Mouse (Mus musculus) CH12.LX (cell line): ENCODE results near the gene Rpp25l. TPM values are rescaled to one million over a fixed set of nuclear protein-coding genes. Genes with fewer than 3 reads are reported as not detected.

Source experiments
- DNase-seq: peaks from one replicate; pipeline ENCODE4 v3.0.0-alpha.2; 2013; ENCODE audit errors: extremely low read depth
- H3K27ac ChIP-seq: 2 replicates; pipeline ENCODE4 v1.5.1; 2012; ENCODE audit warnings: low read depth, mild to moderate bottlenecking, control low read depth, moderate library complexity; ENCODE audit not compliant: insufficient read depth
- H3K27me3 ChIP-seq: replicated peaks from 2 replicates; pipeline ENCODE3; 2012; ENCODE audit warnings: inconsistent platforms
- H3K36me3 ChIP-seq, 2 experiments: replicated peaks in 1 of 2; 2 replicates each; pipeline versions ENCODE3 to v1.6.1; 2012; ENCODE audit warnings: inconsistent platforms in 1 of 2, low read length in 1 of 2, mild to moderate bottlenecking in 1 of 2, mixed read lengths in 1 of 2, moderate library complexity in 1 of 2; ENCODE audit not compliant: control insufficient read depth in 1 of 2, insufficient read depth in 1 of 2
- H3K4me1 ChIP-seq, 2 experiments: 2 replicates each; pipeline ENCODE4 v1.6.1; 2012; ENCODE audit warnings: inconsistent platforms in 1 of 2, moderate library complexity in 1 of 2; ENCODE audit not compliant: insufficient read depth in 2 of 2, control insufficient read depth in 1 of 2
- H3K4me2 ChIP-seq: 2 replicates; pipeline ENCODE4 v1.6.1; 2012; ENCODE audit warnings: low read depth, mild to moderate bottlenecking, control low read depth; ENCODE audit not compliant: poor library complexity, insufficient read depth, severe bottlenecking
- H3K4me3 ChIP-seq, 3 experiments: fragments of 150-350 bp in 1 of 3; sonication (generic) in 1 of 3; replicated peaks in 1 of 3; 2 replicates each; pipeline versions ENCODE3 to v1.5.1; 2011 to 2012; ENCODE audit warnings: low read depth in 2 of 3, low read length in 2 of 3, mild to moderate bottlenecking in 2 of 3, moderate library complexity in 2 of 3, control low read depth in 1 of 3, improper control_type of control experiment in 1 of 3, inconsistent platforms in 1 of 3, mixed read lengths in 1 of 3; ENCODE audit not compliant: poor library complexity in 1 of 3
- H3K79me2 ChIP-seq: replicated peaks from 2 replicates; pipeline ENCODE4 v1.6.1; 2012; ENCODE audit warnings: mild to moderate bottlenecking, moderate library complexity; ENCODE audit not compliant: control insufficient read depth, poor library complexity, insufficient read depth, severe bottlenecking; ENCODE audit errors: extremely low read depth
- H3K9ac ChIP-seq: 2 replicates; pipeline ENCODE4 v1.6.1; 2012; ENCODE audit warnings: low read depth, mild to moderate bottlenecking, control low read depth, moderate library complexity; ENCODE audit not compliant: insufficient read depth
- H3K9me3 ChIP-seq: replicated peaks from 2 replicates; pipeline ENCODE3; 2012; ENCODE audit warnings: low read length, inconsistent platforms, mixed read lengths
- BHLHE40 ChIP-seq: IDR thresholded peaks from 2 replicates; pipeline ENCODE4 v1.6.1; 2011; ENCODE audit warnings: mild to moderate bottlenecking, low read depth, low read length, improper control_type of control experiment
- CHD1 ChIP-seq: IDR thresholded peaks from 2 replicates; pipeline ENCODE4 v1.6.1; 2012; ENCODE audit warnings: low read depth, low read length, improper control_type of control experiment, inconsistent platforms
- CHD2 ChIP-seq: IDR thresholded peaks from 2 replicates; pipeline ENCODE4 v1.6.1; 2011; ENCODE audit warnings: low read length, improper control_type of control experiment
- CTCF ChIP-seq, 2 experiments: IDR thresholded peaks in 1 of 2; conservative IDR thresholded peaks in 1 of 2; 2 replicates each; pipeline ENCODE4 v1.5.1; 2011 to 2012; ENCODE audit warnings: low read depth in 2 of 2, low read length in 2 of 2, improper control_type of control experiment in 1 of 2, inconsistent platforms in 1 of 2, mild to moderate bottlenecking in 1 of 2, moderate library complexity in 1 of 2
- E2F4 ChIP-seq: IDR thresholded peaks from 2 replicates; pipeline ENCODE4 v1.6.1; 2011; ENCODE audit warnings: low read depth, low read length, improper control_type of control experiment; ENCODE audit not compliant: insufficient replicate concordance
- ELF1 ChIP-seq: IDR thresholded peaks from 2 replicates; pipeline ENCODE4 v1.6.1; 2014; ENCODE audit warnings: low read depth, mild to moderate bottlenecking, inconsistent platforms, low read length, improper control_type of control experiment
- EP300 ChIP-seq: IDR thresholded peaks from 2 replicates; pipeline ENCODE4 v1.6.1; 2011; ENCODE audit warnings: low read length, improper control_type of control experiment
- ETS1 ChIP-seq: conservative IDR thresholded peaks from 2 replicates; pipeline ENCODE4 v1.6.1; 2012; ENCODE audit warnings: low read depth, mild to moderate bottlenecking, inconsistent platforms, low read length, improper control_type of control experiment, moderate library complexity
- GABPA ChIP-seq: IDR thresholded peaks from 2 replicates; pipeline ENCODE4 v1.6.1; 2012; ENCODE audit warnings: low read depth, low read length, improper control_type of control experiment, inconsistent platforms; ENCODE audit not compliant: insufficient replicate concordance
- IRF4 ChIP-seq: IDR thresholded peaks from 2 replicates; pipeline ENCODE4 v1.6.1; 2014; ENCODE audit warnings: low read depth, mild to moderate bottlenecking, inconsistent platforms, low read length, improper control_type of control experiment
- JUN ChIP-seq: IDR thresholded peaks from 2 replicates; pipeline ENCODE4 v1.6.1; 2011; ENCODE audit warnings: low read depth, mild to moderate bottlenecking, low read length, improper control_type of control experiment, moderate library complexity; ENCODE audit not compliant: insufficient read depth
- JUND ChIP-seq: conservative IDR thresholded peaks from 2 replicates; pipeline ENCODE4 v1.6.1; 2011; ENCODE audit warnings: low read depth, low read length, improper control_type of control experiment
- KAT2A ChIP-seq: IDR thresholded peaks from 2 replicates; pipeline ENCODE4 v1.6.1; 2012; ENCODE audit warnings: low read length, improper control_type of control experiment, inconsistent platforms; ENCODE audit not compliant: insufficient replicate concordance
- MAX ChIP-seq: IDR thresholded peaks from 2 replicates; pipeline ENCODE4 v1.6.1; 2011; ENCODE audit warnings: low read length, improper control_type of control experiment
- MEF2A ChIP-seq: IDR thresholded peaks from 2 replicates; pipeline ENCODE4 v1.6.1; 2014; ENCODE audit warnings: low read depth, mild to moderate bottlenecking, inconsistent platforms, low read length, improper control_type of control experiment, borderline replicate concordance
- MXI1 ChIP-seq: IDR thresholded peaks from 2 replicates; pipeline ENCODE4 v1.6.1; 2011; ENCODE audit warnings: mild to moderate bottlenecking, low read depth, low read length, improper control_type of control experiment
- MYC ChIP-seq: IDR thresholded peaks from 2 replicates; pipeline ENCODE4 v1.6.1; 2011; ENCODE audit warnings: low read depth, mild to moderate bottlenecking, improper control_type of control experiment, low read length
- NELFE ChIP-seq: IDR thresholded peaks from 2 replicates; pipeline ENCODE4 v1.6.1; 2011; ENCODE audit warnings: low read depth, low read length, improper control_type of control experiment
- NRF1 ChIP-seq: IDR thresholded peaks from 2 replicates; pipeline ENCODE4 v1.6.1; 2014; ENCODE audit warnings: low read depth, mild to moderate bottlenecking, inconsistent platforms, low read length, improper control_type of control experiment, moderate library complexity
- POLR2A ChIP-seq: IDR thresholded peaks from 2 replicates; pipeline ENCODE4 v1.6.1; 2011; ENCODE audit warnings: low read depth, mild to moderate bottlenecking, improper control_type of control experiment, low read length
- POLR2AphosphoS2 ChIP-seq: IDR thresholded peaks from 2 replicates; pipeline ENCODE4 v1.6.1; 2011; ENCODE audit warnings: low read depth, low read length, improper control_type of control experiment
- RAD21 ChIP-seq: IDR thresholded peaks from 2 replicates; pipeline ENCODE4 v1.6.1; 2011; ENCODE audit warnings: low read depth, mild to moderate bottlenecking, low read length, improper control_type of control experiment, moderate library complexity
- RCOR1 ChIP-seq: conservative IDR thresholded peaks from 2 replicates; pipeline ENCODE4 v1.6.1; 2012; ENCODE audit warnings: low read depth, mild to moderate bottlenecking, inconsistent platforms, low read length, improper control_type of control experiment
- SIN3A ChIP-seq: IDR thresholded peaks from 2 replicates; pipeline ENCODE4 v1.6.1; 2012; ENCODE audit warnings: low read length, improper control_type of control experiment, inconsistent platforms
- TBP ChIP-seq: conservative IDR thresholded peaks from 2 replicates; pipeline ENCODE4 v1.6.1; 2011; ENCODE audit warnings: low read depth, low read length, improper control_type of control experiment
- TCF12 ChIP-seq: IDR thresholded peaks from 2 replicates; pipeline ENCODE4 v1.6.1; 2014; ENCODE audit warnings: low read depth, mild to moderate bottlenecking, inconsistent platforms, low read length, improper control_type of control experiment
- UBTF ChIP-seq: IDR thresholded peaks from 2 replicates; pipeline ENCODE4 v1.6.1; 2012; ENCODE audit warnings: low read depth, mild to moderate bottlenecking, inconsistent platforms, low read length, improper control_type of control experiment, moderate library complexity
- USF1 ChIP-seq: IDR thresholded peaks from 2 replicates; pipeline ENCODE4 v1.6.1; 2014; ENCODE audit warnings: low read depth, mild to moderate bottlenecking, inconsistent platforms, low read length, improper control_type of control experiment
- ZC3H11A ChIP-seq: IDR thresholded peaks from 2 replicates; pipeline ENCODE4 v1.6.1; 2012; ENCODE audit warnings: low read depth, mild to moderate bottlenecking, inconsistent platforms, low read length, improper control_type of control experiment
- ZKSCAN1 ChIP-seq: IDR thresholded peaks from 2 replicates; pipeline ENCODE4 v1.6.1; 2012; ENCODE audit warnings: low read depth, inconsistent platforms, low read length, improper control_type of control experiment, borderline replicate concordance
- ZMIZ1 ChIP-seq: IDR thresholded peaks from 2 replicates; pipeline ENCODE4 v1.6.1; 2012; ENCODE audit warnings: low read depth, mild to moderate bottlenecking, inconsistent platforms, low read length, improper control_type of control experiment
- ZNF384 ChIP-seq: IDR thresholded peaks from 2 replicates; pipeline ENCODE4 v1.6.1; 2012; ENCODE audit warnings: low read depth, low read length, improper control_type of control experiment, inconsistent platforms
- dilution Hi-C: fragments of 300-500 bp; cut with MboI; formaldehyde crosslinking; loops from 2 replicates; pipeline ENCODE4 v1.14.3; 2020; ENCODE audit warnings: low sequenced_read_pairs; ENCODE audit not compliant: extremely low pct_unique_long_range_greater_than_20kb, extremely low pct_ligation_motif_present
- in situ Hi-C: fragments of 300-500 bp; cut with MboI; formaldehyde crosslinking; loops from 3 replicates; pipeline ENCODE4 v1.14.3; 2019; ENCODE audit warnings: low sequenced_read_pairs, low pct_ligation_motif_present, low pct_unique_long_range_greater_than_20kb, mixed read lengths
- polyA plus RNA-seq: library from polyadenylated mRNA; unstranded; fragments of >175 nt; gene quantifications from 2 replicates; pipeline ENCODE4 v1.2.1, GENCODE M21; 2012; ENCODE audit warnings: low read depth; ENCODE audit not compliant: insufficient read length
- total RNA-seq, 2 experiments: library from RNA; depleted of rRNA; stranded (reverse); fragments of 300-350 nt in 1 of 2; fragments of >200 nt in 1 of 2; gene quantifications; 2 replicates each; pipeline ENCODE4 v1.2.3; 2012 to 2014

Rpp25l gene
- total and polyA plus RNA-seq, 3 experiments = 48.1 to 72.8 (median 65.3) TPM

DNA sequence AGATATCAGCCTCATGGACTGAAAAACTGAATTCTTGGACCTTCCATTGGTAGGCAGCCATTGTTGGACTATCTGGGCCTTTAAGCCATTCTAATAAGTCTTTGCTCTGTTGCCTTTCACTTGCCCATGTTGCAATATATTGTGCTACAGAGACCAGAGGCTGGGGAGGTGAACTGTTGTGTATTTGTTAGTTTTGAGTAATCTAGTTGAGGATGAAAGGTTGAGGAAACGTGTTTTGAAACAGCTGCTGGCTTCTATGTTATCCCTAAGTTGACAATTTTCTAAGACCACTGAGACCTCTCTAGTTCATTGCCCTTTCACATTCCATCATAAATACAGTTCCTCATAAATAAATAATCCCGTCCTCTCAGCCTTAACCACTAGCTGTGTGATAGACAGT is 30.8 kb upstream of the Rpp25l start:
- H3K4me3 ChIP-seq = no peak overlapping the region
- H3K9ac ChIP-seq = no peak overlapping the region
- peaks cover 36% of the 10 kb centered on the region for H3K27me3 ChIP-seq
- 0 out of 2 replicates have a peak, but pooled peaks cover 8% of the 10 kb centered on the region for H3K79me2 ChIP-seq
- H3K27ac ChIP-seq = no peak overlapping the region
- peaks cover 6 to 13% of the 10 kb centered on the region in 2 experiments; a peak in 3 of 4 replicates for H3K4me1 ChIP-seq
- no peak overlapping the region for H3K4me2 ChIP-seq
- TF ChIP-seq GABPA (no peak), SIN3A (no peak), MEF2A (no peak), ZNF384 (no peak), ZMIZ1 (no peak), MXI1 (no peak), RAD21 (no peak), JUN (no peak), KAT2A (no peak), IRF4 (no peak), NRF1 (no peak)
- H3K36me3 ChIP-seq = peaks cover 5 to 6% of the 10 kb centered on the region in 2 experiments
- dilution Hi-C loops (no loop called here), in situ Hi-C loops (no loop called here)
- DNase-seq = no peak
- H3K9me3 ChIP-seq = peaks cover 23% of the 10 kb centered on the region

DNA sequence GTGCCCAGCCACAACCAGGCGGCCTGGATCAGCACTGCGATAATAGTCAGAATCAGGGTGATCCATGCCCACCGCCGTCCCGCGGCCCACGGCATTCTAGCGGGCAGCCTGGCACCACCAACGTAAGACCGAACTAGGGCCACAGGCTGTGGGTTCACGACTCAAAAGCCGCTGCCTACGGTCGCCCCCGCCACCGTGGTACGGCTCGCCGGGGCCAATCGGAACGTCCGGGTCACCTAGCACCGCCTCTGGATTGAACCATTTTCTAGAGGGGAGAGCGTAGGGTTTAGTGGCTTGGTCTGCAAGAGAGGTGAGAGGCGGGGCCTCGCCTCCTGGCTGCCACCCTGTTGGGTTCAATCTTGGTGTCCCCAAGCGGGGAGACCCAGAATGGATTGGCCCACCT is 27.8 kb upstream of the Rpp25l start:
- in situ Hi-C loops (no loop called here), dilution Hi-C loops (no loop called here)
- no peak for TF ChIP-seq ZNF384
- TF ChIP-seq BHLHE40 = no peak
- TF ChIP-seq E2F4 = no peak
- peak; percentile 96 for TF ChIP-seq POLR2A
- no peak for TF ChIP-seq ZC3H11A
- TF ChIP-seq MYC = no peak
- TF ChIP-seq CTCF (conservative IDR thresholded peaks at IDR 0.05 in 1 of 2, IDR thresholded peaks at IDR 0.05 in 1 of 2; ENCODE audit: low read depth in 2 of 2, low read length in 2 of 2) = no peak
- TF ChIP-seq NELFE = peak; percentile 89
- no peak for TF ChIP-seq GABPA
- peak; percentile 54 for TF ChIP-seq ELF1
- no peak for TF ChIP-seq EP300
- no peak for TF ChIP-seq UBTF
- TF ChIP-seq ZKSCAN1 = no peak
- TF ChIP-seq POLR2AphosphoS2 = peak; percentile 76; the same call in 1 of the 2 replicates
- TF ChIP-seq MAX = no peak
- no peak for TF ChIP-seq JUN
- TF ChIP-seq MXI1 = no peak
- peak; percentile 73 for TF ChIP-seq TCF12
- no peak for TF ChIP-seq USF1
- TF ChIP-seq CHD2 = no peak; the same call in 1 of the 2 replicates
- peak; percentile 83 for TF ChIP-seq TBP
- TF ChIP-seq RCOR1 = no peak
- peak; percentile 98 for TF ChIP-seq CHD1
- no peak for TF ChIP-seq RAD21
- TF ChIP-seq SIN3A = peak; percentile 37; the same call in 1 of the 2 replicates
- no peak for TF ChIP-seq ETS1
- TF ChIP-seq JUND = no peak

More for the DNA sequence above, 27.8 kb upstream of the Rpp25l start:
- Histone ChIP-seq H3K36me3 (peaks cover 13 to 19% of the 10 kb centered on the region in 2 experiments), H3K27me3 (peaks cover 28% of the 10 kb centered on the region), H3K27ac (peak overlapping the region; percentile 46), H3K4me3 (peak overlapping the region; percentile 63 to 89 (median 87)), H3K9me3 (peaks cover 11% of the 10 kb centered on the region), H3K4me2 (peak overlapping the region; percentile 62), H3K79me2 (0 out of 2 replicates have a peak, but pooled peaks cover 8% of the 10 kb centered on the region), H3K4me1 (peaks cover 8 to 15% of the 10 kb centered on the region in 2 experiments; a peak in 3 of 4 replicates), H3K9ac (peak overlapping the region; percentile 47)
- peak; percentile 97 for DNase-seq
